Mouse (Mus musculus): ENCODE measurements at regions not wholly inside any gene's neighbourhood (a gene's known extent, or its start where the extent isn't known, plus 50 kb on each side); places are given as distances from the start of the nearest gene placed in this dataset.

DNA sequence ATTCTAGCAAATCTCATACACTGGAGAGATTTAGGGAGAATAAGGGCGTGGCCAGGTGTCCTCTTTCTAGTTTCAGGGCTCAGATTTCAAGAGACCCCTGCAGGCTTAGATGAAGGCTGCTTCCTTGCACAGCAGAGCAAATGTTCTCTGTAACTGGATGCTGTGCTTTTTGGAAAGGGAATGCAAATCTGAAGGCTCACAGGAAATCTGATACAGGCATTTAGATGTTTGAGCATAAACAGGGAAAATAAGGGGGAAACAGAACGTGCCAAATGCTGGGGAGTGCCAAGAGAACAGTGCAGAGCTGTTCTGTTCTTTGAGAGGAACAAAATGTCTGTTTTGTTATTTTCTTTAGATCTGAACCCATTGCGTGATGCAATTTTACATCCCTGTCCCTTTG, 161.0 kb upstream of the Samsn1 start:
- no peak for DNase-seq

DNA sequence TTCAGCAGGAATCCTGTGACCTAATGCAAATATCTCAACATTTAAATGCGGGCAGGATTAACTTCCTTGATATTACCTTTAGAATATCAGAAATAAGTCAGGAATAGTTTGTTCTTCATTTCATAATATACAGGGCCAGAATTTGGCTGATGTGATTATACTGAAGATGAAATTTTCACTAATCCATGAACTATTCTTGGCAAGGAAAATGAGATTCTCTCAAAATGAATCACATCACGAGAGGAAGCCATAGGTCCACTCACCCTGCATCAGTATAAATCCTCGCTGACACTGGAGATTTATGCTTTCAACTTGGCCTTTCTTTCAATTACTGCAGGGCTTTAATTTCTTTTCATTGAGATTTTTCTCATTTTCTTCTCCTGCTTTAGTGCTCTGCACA, 159.5 kb upstream of the Samsn1 start:
- DNase-seq, result no peak

DNA sequence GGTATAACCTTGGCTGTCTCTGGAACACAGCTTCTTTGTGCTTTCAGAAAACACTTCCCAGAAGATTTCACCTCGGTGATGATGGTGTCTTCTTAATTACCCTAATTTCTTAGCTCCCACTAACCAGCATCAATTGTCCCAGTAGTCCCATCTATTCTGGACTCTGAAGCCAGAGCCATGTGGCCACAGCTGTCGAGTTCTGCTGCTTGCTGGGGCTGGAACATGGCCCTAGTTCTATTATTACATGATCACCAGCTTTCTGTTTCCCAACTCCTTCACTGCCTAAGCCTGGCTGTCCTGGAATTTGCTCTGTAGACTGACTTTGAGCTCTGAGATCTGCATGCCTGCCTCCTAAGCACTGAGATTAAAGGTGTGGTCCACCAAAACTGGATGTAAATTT, 145.6 kb upstream of the Samsn1 start:
- no peak for DNase-seq

DNA sequence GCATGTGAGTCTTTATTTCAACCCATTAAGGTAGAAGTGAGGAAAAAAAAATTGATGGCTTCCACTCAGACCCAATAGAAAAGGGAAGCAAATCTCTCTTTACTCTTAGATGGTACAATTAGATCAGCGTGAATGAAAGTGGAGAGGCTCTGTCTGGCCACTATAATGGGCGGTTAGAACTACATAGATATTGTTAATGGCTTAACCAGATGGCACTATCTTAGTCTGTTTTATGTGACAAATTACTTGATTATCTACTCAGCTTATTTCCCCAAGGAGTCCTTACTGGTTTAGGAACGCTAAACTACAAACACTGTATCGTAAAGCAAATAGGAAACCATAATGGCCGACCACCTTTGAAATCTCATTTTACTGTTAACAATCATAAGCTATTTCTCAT, 138.8 kb upstream of the Samsn1 start:
- DNase-seq, result no peak

DNA sequence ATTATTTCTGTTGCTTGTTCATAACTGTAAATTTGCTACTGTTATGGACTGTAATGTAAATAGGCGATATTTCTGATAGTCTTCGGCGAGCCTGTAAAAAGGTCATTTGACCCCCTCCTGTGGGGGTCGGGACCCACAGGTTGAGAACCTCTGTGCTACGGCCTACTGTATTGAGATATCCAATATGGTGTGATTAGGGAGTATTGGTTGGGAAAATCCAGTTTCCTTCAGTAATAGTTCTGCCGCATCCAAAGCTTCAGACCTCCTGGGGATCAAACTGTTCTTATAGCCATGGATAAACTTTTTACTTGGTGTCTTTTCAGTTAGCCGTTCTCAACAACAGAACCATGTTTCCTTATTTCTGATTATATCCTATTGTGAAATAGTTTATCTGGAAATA, 136.5 kb upstream of the Samsn1 start:
- DNase-seq, result no peak

DNA sequence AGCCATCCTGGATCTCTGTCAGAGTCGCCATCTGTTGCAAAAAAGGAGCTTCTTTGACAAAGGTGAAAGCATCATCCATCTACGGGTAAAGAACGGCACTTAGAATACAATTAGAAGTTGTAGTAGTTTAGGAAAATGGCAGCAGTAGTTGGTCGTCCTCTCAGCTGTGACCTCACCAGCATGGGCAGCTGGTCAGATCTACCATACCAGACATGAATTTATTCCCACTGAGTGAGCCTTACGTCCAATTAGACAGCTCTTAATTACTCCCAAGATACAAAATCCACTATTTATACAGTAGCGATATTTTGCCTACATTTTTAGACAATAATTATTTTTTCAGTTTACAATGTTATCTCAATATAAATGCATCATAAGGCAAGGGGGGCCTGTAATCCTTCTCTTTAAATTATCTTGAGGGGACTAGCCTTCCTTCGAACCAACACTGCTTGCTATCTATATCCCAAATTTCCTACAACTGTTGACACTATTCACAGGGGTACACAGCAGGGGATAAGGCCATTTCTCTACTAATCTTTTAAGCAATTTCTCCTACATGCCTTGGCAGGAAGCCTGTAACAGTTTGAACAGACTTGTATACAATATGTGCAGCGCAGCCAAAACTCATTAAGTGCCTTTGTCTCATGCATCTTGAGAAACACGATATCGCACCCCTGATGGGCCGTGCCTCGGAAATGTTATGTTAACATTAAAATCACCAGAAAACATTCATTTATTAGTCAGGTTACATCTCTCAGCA, 131.9 kb upstream of the Samsn1 start:
- no peak for DNase-seq

DNA sequence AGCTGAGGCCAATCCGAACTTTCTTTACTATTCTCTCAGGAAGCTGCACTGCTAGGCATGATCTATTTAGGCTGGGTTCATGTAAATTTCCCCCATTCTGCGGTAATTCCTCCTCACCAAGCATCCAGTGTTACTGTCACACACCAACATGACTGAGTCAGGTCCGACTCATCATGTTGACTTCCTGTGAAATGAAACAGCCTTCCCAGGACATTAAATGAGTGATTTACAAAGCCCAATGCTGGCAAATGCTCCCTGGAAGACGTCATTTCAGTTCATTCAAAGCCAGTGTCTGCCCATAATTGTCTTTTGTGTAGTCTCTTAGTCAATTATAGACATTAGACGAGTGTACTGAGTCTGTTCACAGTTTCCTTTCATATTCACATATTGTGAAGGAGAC, 127.5 kb upstream of the Samsn1 start:
- DNase-seq, result no peak

DNA sequence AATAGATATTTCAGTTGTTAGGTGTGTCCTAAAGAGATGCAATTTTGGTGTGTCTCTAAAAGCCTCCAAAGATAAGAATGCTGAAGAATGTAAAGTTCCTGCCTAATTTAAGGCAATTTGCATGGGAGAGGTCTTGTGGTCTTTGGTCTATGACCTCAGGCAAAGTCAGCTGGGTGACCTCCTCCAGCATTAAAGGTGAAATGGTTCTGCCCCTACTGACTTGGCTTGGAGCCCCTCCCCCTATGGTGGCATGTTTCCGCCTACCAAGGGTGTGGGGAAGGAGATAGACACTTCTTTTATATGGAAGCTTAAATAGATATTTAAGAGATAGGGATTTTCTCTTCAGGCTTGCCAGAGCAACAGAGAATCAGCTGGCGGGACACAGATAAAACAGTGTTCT, 111.8 kb upstream of the Samsn1 start:
- DNase-seq, result no peak

DNA sequence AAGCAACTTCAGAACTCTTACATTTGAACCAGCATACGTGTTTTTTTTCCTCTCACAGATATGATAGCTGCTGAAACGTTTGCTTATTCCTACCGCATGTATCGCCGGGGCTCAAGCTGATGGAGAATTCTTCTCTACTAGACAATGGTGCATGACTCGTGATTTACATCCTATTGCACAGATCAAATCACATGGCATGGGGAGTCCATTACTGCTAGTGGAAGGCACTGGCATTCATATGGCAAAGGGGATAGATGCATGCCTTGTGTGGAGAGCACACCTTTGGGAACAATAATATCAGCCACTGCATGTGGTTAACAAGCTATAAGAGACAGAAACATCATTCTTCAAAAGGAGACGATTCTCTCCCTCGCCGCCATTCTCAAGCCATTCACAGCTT, 108.4 kb upstream of the Samsn1 start:
- no peak for DNase-seq

DNA sequence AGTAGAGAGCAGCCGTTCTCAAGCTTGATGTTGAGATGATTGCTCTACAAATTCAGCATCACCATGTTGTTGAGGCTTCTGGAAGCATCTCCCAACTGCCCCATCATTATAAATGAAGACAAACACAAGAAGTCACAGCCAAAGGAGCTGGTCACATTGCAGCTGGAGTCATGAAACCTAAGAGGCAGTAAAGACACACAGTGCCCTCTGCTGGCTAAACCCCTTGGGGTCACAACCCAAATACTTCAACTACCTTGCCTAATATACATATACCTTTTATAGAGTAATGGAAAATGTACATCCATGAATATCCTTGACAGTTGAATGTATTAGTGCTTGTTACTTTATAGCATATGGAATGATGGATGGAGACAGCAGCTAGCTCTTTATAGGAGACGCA, 107.9 kb upstream of the Samsn1 start:
- DNase-seq, result no peak

DNA sequence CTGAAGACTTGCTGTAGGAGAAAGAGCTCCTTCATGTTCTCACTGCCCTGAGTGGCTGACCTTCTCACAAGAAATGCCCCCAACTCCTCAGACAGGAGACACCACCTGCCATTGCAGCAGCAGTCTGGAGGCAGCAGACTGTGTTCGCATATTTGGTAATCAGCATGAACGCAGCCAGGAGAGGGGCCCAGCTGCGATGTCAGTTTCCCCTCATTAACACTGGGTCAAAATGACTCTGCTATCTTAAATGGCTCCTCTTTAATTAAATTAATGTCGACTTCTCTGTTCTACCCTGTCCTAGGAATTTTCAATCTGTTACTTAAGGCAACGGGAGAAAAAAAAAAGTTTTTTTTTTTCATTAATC, 100.9 kb upstream of the Samsn1 start:
- DNase-seq, result no peak

DNA sequence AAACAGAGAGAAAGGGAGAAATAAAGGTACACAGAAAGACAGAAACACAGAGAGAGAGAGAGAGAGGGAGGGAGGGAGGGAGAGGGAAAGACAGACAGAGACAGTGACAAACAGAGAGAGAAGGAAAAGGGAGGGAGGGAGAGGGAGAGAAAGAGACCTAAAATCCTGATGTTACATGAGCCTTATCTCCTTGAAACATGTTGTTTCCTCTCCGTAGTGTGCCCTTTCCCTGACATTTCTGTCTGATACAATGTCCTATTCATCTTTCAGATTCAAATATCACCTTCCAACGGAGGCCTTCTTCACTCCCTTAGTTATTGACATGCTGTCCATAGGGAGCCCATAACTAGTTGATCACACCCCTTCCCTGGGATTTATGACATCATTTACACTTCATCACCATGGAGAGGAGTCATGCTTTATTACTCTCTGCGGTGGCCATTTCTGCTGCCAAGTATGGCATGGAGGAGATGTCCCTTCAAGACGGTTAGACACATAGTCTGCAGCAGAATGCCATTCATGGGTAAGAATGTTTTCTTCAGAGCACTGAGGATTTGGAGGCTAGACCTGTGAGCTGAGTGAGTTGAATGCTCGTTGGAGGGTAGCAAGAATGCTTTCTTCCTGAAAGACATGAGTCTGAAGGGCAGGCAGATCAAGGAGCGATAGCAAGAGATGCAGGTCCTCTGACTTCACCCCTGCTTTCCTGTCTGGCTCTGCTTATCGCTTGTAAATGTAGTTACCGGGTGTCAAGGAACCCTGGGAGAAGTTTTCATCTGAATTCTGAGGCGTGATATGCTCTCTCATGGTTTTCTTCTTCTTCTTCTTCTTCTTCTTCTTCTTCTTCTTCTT, 100.3 kb upstream of the Samsn1 start:
- no peak for DNase-seq

DNA sequence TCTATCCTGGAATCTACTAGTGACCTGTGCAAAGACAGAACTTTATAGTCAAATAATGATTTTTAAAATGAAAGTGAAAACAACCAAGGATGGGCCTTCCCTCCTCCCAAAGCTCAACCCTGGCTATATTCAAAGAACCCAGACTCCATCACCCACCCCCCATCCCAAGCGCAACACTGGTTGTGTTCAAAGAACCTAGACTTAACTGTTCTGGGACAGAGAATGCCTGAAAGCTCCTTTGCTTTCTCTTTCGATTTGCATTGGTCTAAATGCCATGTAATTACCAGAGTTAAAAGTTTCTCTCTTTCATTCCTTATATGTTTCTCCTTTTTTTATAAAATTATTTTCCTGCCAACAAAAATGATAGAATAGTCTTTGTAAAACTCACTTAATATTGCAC, 98.6 kb upstream of the Samsn1 start:
- DNase-seq, result no peak

DNA sequence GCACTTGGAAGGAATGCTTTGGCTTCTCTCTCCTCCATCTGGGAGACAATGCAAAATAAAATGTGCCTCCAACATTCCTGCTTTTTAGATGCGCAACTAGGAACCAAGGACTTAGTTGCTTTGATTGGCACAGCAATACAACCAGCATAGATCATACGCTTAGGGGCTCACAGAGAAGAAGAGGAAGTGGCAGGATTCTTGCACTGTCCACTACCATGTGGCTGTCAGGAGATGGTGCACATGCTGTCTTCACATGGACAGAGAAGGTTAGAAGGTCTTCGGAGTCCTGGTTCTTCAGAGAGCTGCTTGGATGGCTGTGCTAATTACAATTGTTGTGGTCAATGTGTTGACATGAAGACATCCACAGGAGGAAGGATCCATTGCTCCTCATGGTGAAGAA, 88.3 kb upstream of the Samsn1 start:
- no peak for DNase-seq

DNA sequence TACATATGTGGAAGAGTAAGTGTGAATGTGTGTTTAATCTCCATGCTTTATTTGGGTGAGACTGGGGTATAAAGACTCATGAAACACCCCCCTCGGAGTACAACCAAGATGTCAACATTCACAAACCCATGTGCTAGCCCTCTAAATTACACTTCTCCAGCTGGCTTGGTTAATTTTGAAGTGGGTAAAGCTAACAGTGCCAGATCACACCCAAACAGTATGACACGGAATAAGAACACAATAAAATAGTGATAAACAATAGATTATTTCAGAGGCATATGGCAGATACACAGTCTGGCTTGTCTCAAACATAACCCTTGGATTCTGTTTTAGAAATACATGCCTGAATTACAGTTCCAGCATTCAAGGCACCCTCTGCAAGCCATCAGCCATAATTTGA, 86.4 kb upstream of the Samsn1 start:
- DNase-seq, result no peak

DNA sequence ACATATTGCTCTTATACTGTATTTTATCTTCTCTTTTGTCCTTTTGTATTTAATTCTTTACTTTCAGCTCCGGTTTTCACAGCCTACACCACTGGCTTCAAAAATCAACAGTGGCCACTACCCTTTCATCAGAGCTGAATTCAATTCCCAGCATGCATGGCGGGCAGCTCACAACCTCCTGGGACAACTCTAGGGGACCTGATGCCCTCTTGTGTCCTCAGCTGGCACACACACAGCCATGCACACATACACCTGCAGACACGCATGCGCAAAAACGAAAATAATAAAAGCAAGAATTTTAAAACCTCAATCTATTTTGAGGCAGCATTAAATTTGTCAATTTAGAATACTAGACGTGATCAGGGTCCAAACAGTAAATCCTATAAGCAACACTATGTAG, 82.6 kb upstream of the Samsn1 start:
- DNase-seq, result no peak

DNA sequence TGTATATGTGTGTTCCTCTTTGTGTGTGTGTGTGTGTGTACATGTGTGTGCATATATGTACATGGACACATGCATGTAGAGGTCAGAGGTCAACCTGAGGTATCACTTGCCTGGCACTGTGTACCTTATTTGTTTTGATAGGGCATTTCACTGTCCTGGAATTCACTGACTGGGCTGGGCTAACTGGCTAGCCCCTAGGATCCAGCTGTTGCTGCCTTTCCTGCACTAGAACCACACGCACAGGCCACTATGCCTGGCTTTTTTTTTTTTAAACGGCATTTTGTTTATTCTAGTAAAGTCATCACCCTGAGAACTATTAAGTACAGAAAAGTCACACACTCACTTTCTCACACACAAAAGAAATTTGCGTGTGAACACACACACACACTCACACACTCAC, 79.7 kb upstream of the Samsn1 start:
- no peak for DNase-seq

DNA sequence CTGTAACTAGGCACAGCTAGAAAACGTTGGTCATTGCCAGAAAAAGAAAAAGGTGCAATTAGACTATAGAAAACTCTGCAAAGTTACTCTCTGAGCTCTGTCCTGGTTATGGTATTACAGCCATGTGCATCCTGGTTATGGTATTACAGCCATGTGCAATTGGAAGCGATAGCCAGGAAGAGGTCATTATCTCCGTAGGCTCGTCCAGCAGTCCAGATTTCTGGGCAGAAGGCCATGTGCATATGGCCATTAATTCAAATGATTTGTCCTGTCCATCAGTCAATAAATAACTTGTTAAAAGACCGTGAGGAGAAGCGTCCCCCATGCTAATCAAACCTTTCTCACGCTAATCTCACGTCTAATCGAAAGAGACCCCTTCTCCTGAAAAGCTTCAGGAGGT, 75.7 kb upstream of the Samsn1 start:
- DNase-seq, result no peak

DNA sequence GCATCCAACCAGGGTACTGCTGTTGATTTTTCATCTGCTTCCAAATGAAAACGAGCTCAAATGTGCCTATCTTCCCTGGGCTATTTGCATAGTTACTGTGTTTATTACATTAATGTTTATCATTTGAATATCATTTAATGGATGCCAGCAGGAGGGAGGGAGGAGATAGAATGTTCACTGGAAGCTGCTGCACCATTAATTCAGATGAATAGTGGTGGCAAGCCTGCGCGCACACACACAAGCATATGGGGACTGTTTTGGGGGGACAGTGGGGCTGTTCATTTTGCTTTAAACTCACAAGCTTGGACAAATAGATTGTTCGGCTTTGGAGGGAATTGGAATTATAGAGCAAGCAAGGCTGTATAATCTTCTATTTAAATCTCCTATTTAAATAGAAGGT, 74.3 kb upstream of the Samsn1 start:
- no peak for DNase-seq

DNA sequence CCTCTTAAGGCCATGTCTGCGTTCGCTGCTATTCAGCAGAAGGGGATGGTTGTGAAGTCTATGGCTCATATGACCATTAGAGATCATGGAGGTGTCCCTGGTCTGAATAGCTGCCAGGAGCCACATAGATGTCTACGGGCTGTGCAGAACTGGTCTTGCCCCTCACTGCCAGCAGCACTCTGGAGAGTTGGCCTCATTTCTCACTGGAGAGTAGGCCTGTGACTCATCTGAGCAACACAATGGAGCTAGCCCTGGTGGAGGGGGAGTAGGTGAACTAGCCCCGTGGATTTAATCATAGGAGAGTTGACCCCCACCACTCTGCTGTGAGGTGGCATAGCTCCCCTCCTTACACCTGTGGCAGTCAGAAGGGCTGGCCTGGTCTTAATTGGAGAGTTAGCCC, 63.3 kb upstream of the Samsn1 start:
- no peak for DNase-seq

DNA sequence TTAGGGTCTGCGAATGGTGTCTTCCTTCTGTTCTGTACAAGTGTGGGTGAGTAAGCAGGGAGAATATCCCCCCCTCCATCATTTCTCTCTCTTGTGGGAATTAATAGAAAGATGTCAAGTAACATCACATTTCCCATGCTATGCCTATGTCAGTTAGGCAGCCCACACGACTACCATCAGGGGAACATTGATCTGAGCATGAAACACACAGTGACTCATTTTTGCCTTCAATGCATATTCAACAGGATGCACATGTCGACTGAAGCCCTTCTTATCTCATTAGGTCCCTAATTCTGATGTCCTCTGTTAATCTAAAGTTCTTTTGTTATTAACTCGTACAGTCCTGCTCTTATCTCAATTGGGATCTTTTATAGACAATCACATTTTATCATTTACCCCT, 60.4 kb upstream of the Samsn1 start:
- DNase-seq, result no peak

DNA sequence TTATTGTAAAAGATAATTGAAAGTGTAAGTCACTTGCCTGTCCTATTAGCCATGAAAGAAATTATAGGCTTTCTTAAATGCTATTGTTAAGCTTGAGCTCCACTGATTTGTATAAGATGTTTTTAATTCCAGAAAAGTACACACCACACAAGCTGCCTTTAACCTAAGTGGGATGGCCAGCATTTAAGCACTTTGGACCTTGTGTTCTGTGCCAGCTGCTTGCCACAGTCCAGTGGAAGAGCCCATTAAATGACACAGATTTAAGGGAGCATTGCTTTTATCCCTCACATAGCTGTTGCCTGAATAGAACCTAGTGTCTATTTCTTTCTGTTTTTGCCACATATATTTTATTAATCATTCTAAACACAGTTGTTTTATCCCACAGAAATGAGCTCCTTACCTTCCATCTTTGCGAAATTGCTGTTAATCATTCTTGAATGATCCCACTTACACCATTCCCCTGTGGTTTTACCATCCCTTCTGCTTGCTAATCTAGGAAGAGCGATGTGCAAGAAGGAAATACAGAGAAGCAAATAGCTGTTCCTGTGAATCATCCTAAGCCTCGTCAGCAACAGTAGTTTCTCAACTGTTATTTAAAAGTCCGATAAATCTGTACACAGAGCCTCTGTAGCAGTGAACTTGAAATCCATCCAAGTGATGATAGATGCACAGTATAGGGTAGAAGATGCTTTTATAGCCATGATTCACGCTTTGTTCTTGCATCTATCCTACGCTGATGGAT, 57.9 kb upstream of the Samsn1 start:
- DNase-seq, result no peak

DNA sequence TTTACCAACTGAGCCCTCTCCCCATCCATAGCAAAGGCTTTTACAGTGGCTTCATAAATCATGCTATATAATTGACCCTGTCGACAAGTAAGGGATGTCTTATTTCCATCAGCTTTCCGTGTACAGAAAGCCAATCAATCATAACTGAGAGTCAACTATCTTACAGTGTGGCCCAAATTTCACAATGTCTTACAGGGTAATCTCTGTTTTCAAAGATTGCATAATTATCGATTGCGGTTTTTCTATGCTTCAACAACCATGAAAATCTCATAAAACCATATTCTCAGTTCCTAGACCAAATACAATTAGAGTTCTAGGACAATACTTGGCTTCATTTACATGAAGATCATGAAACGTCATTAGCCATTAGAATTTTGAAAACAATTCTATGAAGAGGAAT, 56.1 kb upstream of the Samsn1 start:
- no peak for DNase-seq

DNA sequence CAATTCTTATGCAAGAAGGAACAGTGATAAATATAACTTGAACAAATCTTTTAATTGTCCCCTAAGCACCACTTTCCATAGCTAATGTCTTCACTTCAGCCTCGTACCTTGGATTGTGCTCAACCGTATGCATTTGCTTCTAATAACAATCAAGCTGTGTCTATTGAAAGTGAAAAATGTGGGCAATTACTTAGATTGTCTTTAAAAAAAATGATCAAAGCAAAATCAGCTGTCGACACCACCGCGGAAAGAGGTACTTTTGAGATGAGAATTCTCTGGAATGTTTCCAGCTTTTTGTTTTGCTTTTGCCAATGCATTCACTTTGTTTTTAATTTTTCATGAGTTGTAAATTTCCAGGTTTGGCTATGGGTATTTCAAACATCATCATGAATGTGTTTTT, 54.1 kb upstream of the Samsn1 start:
- DNase-seq, result no peak
